Mouse (Mus musculus): ENCODE measurements around the gene Ahnak.

DNA sequence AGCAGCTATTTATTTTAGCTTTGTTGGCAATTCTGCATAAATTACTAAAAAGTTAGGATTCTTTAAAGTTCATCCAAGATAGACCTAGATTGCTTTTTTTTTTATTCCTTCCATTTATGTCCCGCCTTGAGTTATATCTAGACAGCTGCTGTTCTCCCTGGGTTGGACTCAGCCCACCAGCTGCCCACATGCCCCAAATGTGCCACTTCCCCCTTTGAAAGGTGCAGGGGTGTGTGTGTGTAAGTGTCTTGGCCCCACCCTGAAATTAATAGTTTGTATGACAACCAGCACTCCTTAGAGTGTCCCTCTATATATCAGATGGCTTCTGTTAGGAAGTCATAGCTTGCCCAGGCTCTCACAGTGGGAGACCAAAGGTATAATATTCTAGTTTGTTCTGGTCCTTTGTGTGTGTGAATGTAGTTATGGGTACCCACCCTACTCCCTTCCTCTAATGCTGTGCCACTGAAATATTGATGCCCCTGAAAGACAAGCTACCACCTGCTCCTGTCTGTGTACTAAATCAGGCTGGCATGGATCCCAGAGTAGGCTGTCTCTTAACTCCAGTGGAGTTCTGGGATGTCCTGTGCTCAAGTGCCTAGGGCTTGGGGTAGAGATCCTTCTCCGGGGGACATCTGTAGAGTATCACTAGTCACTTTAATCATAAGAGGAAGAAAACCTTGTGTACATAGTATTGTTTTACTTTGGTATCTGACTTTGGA lies 7.5 kb upstream of the Ahnak start:
- TF ChIP-seq USF1 (IDR thresholded peaks at IDR 0.05; ENCODE audit: low read depth, low read length) (no peak), UBTF (IDR thresholded peaks at IDR 0.05; ENCODE audit: borderline replicate concordance, insufficient read depth, low read depth, low read length) (no peak), MYB (IDR thresholded peaks at IDR 0.05; ENCODE audit: low read depth, low read length) (no peak), CTCF (IDR thresholded peaks at IDR 0.05 in 2 of 3, conservative IDR thresholded peaks at IDR 0.05 in 1 of 3; ENCODE audit: control insufficient read depth in 1 of 3, insufficient read depth in 1 of 3, low read depth in 2 of 3, low read length in 3 of 3, poor library complexity in 1 of 3, severe bottlenecking in 1 of 3) (no peak), ZNF384 (IDR thresholded peaks at IDR 0.05; ENCODE audit: low read depth, low read length) (no peak)

All from MEL (cell line).